Mouse (Mus musculus): ENCODE results near the gene Fgfr2. TPM values are rescaled to one million over a fixed set of nuclear protein-coding genes. Genes with fewer than 3 reads are reported as not detected.
A peak's percentile ranks its signal among the peaks of the same experiment; 100 is the strongest.

Gene Fgfr2
- total RNA-seq, 2 experiments from 2014 or later: 35.8 to 40.8 TPM

DNA sequence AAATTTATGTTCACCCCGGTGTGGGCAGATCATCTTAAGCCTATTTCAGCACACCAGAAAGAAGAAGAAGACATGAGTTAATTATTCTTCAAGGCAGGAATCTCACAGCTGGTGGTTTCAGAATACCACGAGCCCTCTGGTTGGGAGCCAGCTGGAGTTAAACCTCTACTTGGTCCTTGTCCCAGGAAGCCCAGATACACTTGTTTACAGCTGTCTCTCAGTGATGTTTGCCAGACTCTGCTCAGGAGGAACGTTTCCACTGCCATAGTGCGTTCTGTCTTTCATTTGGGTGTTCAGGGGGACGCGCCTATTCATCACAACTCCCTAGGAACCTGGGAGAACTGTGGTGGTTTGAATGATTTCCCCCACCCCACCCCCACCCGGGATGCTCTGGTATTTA lies 2163.3 kb downstream of the Fgfr2 start:
- peak; percentile 71 for DNase-seq
- intact Hi-C loops (cut with DNase I): no loop called here

DNA sequence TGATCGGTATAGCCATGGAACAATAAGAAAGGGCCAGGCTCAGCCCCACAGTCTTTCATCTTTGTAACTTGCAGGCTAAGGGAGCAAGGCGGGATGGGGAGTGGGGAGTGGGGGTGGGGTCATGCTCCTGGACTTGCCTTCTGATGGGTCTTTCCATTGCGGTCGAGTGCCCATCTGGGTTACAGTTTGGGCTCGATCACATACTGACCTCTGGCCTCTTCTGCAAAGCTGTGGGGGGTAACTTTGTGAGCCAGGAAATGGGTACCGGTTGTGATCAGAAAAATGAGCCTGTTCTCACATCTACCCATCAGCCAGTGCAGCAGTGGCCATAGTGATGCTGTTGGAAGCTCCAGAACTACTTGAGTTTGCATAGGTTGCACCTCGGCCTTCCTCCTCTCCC lies 2164.6 kb downstream of the Fgfr2 start:
- intact Hi-C loops (cut with DNase I): no loop called here
- no peak for DNase-seq

DNA sequence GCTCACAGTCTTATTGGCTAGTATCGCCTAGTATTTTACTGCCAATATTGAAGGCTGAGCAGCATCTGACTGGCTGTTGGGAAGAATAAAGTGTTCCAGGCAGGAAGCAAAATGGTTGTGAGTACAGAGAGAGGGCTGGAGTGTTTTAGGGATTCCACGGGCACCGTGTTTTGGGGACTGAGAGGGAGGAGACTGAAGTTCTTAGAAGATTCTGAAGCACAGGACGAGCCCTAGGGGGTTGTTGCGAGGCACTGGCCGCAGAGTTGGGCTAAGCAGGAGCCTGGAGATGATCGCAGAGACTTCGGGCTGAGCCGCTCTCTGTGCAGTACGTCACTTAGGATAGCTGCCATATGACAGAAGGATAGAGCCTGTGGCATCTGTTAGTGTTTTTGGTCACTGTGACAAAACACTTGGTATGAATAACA lies 2169.0 kb downstream of the Fgfr2 start:
- intact Hi-C loops (cut with DNase I): no loop called here
- no peak for DNase-seq

DNA sequence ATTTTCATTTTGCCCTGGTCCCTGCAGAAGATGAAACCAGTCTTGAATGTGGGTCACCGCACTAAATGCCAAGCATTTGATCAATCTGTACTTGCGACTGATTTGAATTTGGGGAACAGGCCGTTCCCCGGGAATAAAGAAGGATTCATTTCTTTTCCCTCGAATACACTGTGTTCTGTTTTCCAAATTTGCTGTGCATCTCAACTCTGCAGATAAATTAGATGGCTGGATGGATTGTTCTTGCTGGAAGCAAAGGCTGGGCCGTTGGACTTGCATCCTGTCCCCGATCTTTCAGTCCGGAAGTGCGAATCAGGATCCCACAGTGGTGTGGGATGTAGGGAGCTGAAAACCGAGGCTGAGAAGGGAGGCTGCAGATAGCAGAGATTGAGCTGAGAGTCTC lies 2169.8 kb downstream of the Fgfr2 start:
- DNase-seq: no peak
- intact Hi-C loops (cut with DNase I): no loop called here

DNA sequence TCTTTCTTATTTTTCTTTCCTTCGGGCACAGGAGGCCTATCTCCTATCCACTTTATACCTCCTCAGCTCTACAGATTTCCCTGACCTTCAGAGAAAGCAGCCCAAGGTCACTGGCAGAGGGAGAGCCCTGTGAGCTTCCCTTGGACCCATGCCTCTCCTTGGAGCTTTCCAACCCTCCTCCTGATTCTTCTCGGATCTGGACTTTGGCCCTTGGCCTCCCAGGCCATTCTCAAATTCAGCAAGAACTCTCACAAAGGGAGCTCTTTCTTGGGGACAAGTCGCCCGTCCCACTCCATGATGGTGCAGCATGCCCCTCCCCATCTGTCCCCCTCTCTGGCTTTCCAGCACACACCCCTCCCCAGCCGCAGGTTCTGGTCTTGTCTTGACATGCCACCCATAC lies 2172.1 kb downstream of the Fgfr2 start:
- DNase-seq: no peak
- intact Hi-C loops (cut with DNase I): no loop called here

DNA sequence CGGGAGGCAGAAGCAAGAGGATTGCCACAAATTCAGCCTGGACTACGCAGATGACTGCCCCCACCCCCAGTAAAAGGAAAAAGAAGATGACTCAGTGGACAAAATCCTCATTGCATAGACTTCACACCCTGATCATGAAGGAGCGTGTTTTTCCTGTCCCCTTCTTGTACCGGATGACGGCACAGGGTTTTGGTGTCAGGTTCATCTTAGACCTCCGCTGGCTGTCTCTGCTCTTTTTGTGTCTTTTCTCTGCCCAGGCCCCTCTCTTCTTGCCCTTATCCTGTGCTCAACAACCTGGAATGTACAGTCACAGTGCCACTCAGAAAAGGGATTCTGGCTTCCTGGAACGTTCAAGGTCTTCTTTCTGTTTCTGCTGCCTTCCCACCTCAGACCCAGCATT lies 2172.7 kb downstream of the Fgfr2 start:
- intact Hi-C loops (cut with DNase I): no loop called here
- no peak for DNase-seq

DNA sequence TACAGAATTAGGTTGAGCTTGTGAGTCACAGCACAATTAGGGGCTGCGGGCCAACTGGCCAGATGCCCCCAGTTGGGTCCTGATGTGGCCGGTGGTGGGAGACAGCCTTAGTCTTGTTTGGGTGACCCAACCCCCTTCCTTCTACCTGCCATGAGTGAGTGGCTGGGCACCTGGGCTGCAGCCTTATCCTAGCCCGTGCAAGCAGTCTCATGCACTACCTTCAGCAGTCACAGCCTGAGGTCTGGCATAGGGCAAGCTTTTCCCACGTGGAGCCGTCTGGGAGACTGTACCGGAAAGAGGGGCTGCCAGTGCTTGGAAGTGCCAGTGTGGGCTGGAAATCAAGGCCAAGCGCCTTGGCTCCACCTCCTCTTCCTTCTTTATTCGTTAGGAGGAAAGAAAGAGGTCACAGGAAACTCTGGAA lies 2173.8 kb downstream of the Fgfr2 start:
- intact Hi-C loops (cut with DNase I): no loop called here
- DNase-seq: peak; percentile 64

DNA sequence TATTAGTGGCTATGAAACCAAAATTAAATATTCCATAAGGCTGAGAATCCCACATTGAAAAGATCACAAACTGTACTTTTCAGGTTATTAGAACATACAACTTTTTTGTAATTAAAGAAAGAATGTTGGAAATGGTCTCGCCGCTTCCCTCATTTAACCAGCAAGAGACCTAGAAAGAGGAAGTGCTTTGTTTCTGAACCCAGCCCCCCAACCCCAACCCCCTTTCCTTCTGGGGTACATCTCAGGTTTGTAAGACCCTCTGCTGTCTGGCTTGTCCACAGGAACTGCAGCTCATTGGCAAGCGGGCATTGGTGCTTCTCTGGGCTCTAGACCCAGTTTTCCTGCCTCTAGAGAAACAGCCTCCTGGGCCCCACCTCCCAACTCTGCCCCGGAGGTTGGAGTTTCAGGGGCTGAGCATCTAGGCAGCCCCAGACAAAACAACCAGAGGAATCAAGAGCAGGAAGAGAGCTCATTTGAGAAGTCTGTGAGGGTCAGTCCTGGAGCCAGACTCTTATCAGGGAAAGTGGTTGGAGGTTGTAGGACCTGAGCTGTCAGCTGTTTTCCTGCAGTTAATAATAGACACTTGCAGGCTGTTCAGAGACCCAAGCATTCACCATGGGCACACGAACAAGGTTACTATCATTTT lies 2174.5 kb downstream of the Fgfr2 start:
- DNase-seq: no peak
- intact Hi-C loops (cut with DNase I): no loop called here

DNA sequence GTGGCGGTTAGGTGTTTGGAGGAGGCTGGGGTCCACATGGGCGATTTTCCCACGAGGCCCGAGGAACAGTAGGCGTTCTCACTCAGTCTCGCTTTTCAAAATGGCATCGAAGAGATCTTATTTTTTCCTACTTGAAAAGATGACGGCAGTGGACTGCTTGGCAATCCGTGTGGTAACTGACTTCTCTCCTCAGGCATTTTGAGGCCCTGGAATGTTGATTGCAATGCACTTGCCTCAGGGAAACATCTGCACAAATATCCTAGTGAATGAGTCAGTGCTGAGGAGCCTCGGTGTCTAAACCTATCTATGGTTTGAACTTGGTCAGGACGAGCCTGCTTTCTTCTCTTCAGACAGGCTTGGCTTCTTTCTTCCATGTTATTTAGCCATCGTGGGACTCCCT lies 2176.8 kb downstream of the Fgfr2 start:
- DNase-seq: no peak
- intact Hi-C loops (cut with DNase I): no loop called here

DNA sequence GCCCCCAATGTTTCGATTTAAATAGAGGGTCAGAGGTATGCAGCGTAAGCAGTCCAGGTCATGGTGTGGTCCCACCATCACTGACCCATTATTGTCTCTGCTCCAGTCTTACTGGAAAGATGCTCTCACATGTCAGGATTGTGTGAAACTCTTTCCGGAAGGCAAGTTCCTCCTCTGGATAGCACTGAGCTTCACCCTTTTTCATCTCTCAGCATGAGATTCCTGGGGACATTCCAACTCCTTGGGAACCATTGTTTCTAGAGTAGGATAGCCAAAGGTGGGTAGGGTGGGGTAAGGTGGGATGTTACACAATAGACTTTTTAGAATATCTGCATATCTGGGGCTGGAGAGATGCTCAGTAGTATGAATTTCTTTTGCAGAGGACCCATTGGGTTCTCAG lies 2177.4 kb downstream of the Fgfr2 start:
- DNase-seq: no peak
- intact Hi-C loops (cut with DNase I): no loop called here

DNA sequence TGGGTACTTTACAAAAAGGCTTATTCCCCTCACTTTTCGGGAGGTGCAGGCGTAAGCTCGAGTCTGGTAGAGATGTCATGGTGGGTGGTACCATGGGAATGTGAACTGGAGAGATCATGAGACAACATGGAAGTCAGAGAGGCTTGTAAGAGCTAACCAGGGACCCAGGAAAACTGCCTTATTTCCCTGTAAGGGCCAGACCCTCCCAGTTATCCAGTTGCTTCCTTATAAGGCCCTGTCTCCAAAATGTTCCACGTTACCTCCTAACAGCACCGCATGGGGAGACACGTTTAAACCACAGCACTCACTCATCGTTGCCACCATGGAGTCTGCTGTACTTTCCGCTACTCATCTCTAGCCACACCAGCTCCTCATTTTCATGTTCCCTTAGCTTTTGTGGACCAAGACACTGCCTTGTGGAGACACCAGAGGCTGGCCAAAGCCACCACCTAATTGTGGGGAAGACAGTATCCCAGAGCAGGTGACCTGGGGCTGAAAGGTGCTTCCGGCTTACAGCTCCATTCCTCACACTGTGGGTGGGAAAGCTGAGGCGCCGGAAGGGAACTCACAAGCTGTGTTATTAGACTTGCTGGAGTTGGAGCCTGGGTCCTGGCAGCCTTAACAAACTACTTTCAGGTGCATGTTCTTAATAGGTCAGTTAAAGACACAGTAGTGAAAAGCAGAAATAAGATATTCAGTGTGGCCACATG lies 2178.2 kb downstream of the Fgfr2 start:
- intact Hi-C loops (cut with DNase I): no loop called here
- no peak for DNase-seq

DNA sequence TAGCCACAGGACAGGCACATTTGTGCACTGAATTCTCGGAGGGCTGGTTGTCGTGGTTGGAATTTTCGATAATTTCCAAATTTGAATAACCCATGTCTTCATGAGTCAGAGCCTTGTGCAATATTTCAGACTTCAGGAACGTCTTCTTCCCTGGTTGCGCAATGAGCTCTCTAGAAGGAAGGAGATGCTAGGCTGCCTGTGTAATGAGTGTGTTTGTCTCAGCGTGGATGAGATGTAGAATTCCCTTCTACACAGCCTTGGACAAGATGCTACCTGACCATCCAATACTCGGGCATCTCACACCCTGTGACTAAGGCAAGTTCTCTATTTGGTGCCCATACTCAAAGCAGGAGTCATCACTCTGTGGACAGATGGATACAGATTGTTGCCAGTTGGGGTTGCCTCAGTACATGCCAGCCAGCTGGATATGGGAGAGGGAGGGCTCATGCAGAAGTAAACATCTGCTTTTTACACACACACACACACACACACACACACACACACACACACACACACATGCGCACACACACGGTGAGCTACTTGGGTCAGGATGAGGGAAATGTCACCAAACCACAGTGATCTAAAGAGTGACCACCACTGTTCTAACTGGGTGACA lies 2179.8 kb downstream of the Fgfr2 start:
- intact Hi-C loops (cut with DNase I): no loop called here

DNA sequence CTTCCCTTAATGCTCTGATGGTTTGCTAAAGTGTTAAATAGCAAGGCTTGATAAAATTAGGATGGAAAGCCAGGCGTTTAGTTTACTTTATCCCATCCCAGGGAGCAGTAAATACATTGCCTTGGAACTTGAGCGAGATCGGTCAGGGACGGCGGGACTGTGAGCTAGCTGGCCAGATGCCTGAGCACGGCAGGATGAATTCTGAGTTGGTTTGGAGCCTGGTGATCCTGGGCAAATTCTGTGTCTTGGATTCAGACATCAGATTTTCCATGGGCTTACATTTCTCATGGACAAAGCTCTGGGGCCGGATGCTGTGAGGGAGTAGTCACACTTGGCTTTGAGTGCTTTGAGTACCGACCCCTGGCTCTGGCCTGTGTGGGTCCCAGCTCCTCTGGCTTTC lies 2182.4 kb downstream of the Fgfr2 start:
- intact Hi-C loops (cut with DNase I): no loop called here
- DNase-seq: peak; percentile 68

More for the DNA sequence above, 2179.8 kb downstream of the Fgfr2 start:
- DNase-seq: no peak

DNA sequence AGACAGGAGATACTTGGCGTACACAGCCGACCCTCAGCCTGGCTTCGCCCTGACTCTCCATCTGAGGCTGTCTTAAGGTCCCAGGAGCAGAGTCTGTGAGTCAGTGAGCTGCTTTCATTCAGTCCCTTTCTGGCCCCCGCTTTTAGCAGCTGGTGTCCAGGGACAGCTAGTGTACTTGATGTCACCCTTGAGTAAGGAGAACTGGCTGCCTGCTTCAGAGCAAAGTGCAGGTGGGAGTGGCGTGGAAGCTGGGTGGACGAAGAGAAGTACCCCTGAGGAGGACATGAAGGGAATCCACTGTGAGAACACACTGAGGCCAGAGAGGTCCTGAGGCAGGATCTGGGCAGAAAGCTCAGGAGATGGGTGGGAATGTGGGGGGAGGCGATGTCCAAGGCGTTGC lies 2184.3 kb downstream of the Fgfr2 start:
- no peak for DNase-seq
- intact Hi-C loops (cut with DNase I): no loop called here

DNA sequence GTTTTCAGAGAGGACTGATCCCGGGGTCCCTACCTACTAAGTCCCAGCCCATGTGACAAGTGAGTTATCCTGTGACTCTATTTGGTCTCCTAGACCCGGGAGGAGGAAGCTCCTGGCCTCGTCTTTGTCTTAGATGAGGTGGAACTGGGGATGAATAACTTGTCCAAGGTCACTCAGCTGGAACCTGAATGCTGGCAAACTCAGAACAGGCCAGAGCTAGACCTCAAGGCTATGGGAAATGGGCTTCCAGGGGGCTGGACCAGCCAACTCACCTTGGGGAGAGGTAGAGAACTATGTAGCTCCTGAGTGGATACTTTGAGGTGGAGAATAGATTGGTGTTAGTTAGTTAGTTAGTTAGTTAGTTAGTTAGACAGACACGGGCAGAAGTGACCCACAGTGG lies 2185.1 kb downstream of the Fgfr2 start:
- no peak for DNase-seq
- intact Hi-C loops (cut with DNase I): no loop called here

DNA sequence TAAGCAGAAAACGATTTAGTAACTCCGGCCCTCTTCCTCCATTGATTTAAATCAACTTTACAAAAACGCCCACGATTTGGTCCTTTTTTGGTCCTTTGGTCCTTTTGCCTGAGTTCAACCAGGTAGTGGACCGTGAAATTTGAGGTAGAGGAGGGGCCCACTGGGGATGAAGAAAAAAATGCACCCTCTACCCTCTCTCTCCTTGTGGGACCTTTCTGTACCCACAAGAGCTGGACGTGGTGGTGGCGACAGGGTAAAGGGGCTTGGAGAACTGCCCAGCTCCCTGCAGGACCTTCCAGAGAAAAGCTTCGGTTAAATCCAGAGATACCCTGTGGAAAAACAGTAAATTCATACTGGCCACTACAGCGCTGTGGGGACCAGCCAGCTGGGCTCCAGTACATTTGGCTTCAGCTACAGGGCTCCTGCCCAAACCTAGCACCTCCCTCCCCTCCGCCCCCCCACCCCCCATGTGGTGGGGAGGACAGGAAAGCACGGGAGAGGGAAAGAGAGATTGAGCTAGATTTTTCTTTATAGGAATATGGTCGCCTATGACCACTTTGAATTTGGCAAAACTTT lies 2185.8 kb downstream of the Fgfr2 start:
- intact Hi-C loops (cut with DNase I): no loop called here
- DNase-seq: peak; percentile 48

DNA sequence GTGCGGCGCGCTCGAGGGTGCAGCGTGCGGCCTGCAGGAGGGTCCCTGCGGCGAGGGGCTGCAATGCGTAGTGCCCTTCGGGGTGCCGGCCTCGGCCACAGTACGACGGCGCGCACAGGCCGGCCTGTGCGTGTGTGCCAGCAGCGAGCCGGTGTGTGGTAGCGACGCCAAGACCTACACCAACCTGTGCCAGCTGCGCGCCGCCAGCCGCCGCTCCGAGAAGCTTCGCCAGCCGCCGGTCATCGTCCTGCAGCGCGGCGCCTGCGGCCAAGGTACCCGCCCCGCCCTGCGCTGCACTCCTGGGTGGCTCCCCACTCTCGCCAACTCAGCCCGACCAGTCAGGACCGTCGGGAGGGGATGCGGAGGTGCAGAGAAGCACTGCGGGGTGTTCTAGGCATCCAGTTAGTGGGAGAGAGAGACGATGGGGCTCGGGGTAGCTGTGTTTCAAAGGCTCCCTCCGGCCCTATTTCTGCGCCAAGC lies 2186.6 kb downstream of the Fgfr2 start:
- intact Hi-C loops (cut with DNase I): no loop called here
- DNase-seq: no peak

DNA sequence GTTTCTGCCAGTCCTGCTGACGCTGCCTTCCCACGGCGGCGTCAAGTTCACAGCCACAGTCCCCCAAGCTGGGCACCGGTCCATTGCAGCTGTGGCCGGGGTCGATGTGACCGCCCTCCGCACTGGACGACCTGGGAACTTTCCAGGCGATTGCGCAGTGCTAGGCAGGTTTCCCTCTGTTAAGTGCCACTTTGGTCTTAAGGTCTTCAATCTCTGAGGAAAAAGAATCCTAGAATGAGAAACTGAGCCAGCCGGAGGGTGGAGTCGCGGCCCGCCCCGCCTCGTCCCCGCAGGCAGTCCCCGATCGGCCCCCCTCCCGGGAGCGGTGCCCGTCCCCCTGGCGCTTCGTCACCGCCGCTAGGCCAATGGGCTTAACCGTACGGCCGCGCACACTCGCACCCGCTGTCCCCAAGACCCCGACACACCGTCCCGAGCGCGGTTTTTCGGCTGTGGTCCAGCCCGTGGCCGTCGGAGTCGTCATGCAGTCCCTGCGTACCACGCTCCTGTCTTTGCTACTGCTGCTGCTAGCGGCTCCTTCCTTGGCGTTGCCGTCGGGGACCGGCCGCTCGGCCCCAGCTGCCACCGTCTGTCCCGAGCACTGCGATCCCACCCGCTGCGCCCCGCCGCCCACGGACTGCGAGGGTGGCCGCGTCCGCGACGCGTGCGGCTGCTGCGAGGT lies 2187.2 kb downstream of the Fgfr2 start, which contains the start of gene Htra1:
Htra1 (plus strand) TSS at position 319 of the 679 bp plus-strand sequence.
- DNase-seq: peak; percentile 68
- intact Hi-C loops (cut with DNase I): no loop called here

DNA sequence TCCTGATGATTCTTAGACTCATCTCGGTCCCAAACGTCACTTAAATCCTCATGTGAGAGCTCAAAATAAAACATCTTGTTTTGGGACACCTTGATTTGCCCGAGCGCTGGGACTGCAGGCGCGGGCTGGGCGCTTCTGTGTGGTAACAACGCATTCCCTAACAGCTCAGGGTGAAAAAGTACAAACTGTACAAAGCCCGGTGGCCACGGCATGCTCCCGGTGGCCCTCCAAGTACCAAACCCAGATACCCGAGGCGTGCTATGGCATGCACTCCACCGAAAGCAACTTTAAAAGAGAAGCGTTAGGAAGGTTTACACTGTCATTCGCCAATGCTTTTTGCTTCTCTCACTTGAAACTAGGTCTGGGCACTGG lies 2187.7 kb downstream of the Fgfr2 start:
- intact Hi-C loops (cut with DNase I): no loop called here
- DNase-seq: no peak

DNA sequence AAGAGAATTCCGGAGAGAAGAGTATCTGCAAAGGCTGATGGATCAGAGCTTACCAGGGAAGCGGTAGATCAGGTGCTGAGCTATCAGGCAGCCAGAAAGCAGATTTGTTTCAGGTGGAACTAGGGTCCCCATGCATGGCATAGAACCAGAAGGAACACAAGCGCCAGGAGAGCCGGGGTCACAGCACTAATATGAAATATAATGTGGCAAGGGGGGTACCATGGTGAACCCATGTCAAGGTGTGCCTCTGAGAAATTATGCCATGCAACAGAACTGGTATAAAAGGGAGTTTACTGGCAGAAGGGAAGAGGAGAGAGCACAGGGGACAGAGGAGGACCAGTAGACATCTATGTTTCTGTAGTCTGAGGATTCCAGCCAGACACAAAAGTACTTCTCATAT lies 2188.5 kb downstream of the Fgfr2 start:
- intact Hi-C loops (cut with DNase I): no loop called here
- no peak for DNase-seq

DNA sequence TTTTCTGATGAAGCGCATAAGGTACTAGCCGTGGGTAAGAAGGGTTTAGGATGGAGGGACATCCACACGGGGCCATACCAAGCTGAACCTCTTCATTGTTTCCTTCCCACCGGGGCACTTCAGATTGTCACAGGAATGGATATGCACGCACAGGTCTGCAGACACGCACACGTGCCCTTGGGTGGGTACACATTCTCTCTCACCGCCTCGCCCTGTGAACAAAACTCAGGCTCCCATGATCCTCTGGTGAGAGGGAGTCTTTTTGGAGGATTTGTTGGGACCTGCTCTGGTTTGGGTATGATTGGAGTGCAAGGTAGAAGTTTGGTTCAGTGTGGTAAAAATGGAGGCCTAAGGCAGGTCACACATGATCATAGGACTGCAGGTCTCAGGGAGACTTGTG lies 2190.2 kb downstream of the Fgfr2 start:
- no peak for DNase-seq
- intact Hi-C loops (cut with DNase I): no loop called here

Measured in left cerebral cortex, postnatal 4 days (tissue).